Mouse (Mus musculus) cerebellum, adult 2 months (tissue): ENCODE data around the gene Gemin2.
"Not testable (repeated sequence)": the region's sequence is repeated elsewhere in the genome, so short reads cannot be mapped to it uniquely, and the experiment has no call there.

Experiments used
- CTCF ChIP-seq: fragments of 200-500 bp; IDR thresholded peaks from 2 replicates; pipeline ENCODE4 v1.5.1; 2011; ENCODE audit warnings: low read depth, mild to moderate bottlenecking, control low read depth, low read length, moderate library complexity, borderline replicate concordance; ENCODE audit not compliant: insufficient read depth
- POLR2A ChIP-seq: fragments of 200-500 bp; IDR thresholded peaks from 2 replicates; pipeline ENCODE4 v1.6.1; 2011; ENCODE audit warnings: low read length, control low read depth, borderline replicate concordance; ENCODE audit not compliant: insufficient read depth

GRCm38 (mm10) chr12:59058242-59058641 lies 45.0 kb downstream of the Gemin2 start:
- not testable (repeated sequence) for TF ChIP-seq CTCF, POLR2A
